Mouse (Mus musculus): ENCODE measurements at regions not wholly inside any gene's neighbourhood (a gene's known extent, or its start where the extent isn't known, plus 50 kb on each side); places are given as distances from the start of the nearest gene placed in this dataset.

DNA sequence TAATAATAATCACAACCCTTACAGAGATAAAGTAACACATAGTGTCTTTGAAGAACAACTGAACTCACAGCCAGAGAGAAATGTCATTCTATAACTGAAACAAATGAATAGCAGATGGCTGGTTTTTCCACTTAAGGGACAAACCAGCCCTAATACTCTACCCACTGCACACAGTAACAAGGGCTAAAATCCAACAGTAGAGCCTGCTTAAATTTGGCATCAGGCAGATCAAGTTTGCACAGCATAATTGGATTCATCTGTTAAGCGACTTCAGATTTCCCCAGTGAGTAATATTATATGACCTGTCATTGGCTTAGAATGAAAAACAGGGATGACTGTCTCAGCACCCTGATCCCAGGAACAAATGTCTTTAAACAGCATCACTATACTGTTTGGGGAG is 1416.5 kb upstream of the 1700008P02Rik start:
- TF ChIP-seq CTCF (IDR thresholded peaks at IDR 0.05; ENCODE audit: borderline replicate concordance, insufficient read depth, low read length) (no peak), POLR2A (IDR thresholded peaks at IDR 0.05; ENCODE audit: low read depth, low read length) (no peak)

Measured in embryonic fibroblast, embryonic 13.5 days (primary cell).